Mouse (Mus musculus): ENCODE measurements around the gene Plekha4. TPM values are rescaled to one million over a fixed set of nuclear protein-coding genes. Genes with fewer than 3 reads are reported as not detected.

The Plekha4 gene
- total and polyA plus RNA-seq, 3 experiments = 2.9 to 6.7 (median 3.2) TPM

GRCm38 (mm10) chr7:45596107-45596506 is 70.0 kb downstream of the Plekha4 start:
- TF ChIP-seq EP300 (IDR thresholded peaks at IDR 0.05; ENCODE audit: insufficient read depth, low read depth, low read length) = no peak
- no peak for TF ChIP-seq CTCF (IDR thresholded peaks at IDR 0.05)
- TF ChIP-seq POLR2A (IDR thresholded peaks at IDR 0.05; ENCODE audit: insufficient read depth, low read depth, low read length) = no peak
- Histone ChIP-seq H3K4me3 (no peak overlapping the region), H3K36me3 (ENCODE audit: control insufficient read depth, insufficient read depth, low read length) (no peaks in the 10 kb centered on the region), H3K9ac (ENCODE audit: low read depth, low read length) (no peak overlapping the region), H3K27me3 (ENCODE audit: control insufficient read depth, insufficient read depth, low read length) (no peaks in the 10 kb centered on the region), H3K79me2 (replicated peaks; ENCODE audit: control insufficient read depth, insufficient read depth, low read length) (no peaks in the 10 kb centered on the region), H3K27ac (no peak overlapping the region), H3K4me1 (ENCODE audit: control insufficient read depth, insufficient read depth, low read length) (peaks cover 2% of the 10 kb centered on the region; the same call in 1 of the 2 replicates)
- intact Hi-C loops (cut with DNase I) = loop anchor here (2.0 kb wide), 1 partner anchor 17 kb away; no protein-coding TSS in a partner anchor
- 93% methylated on average over 1 of the region's 1 CpGs for WGBS
- no peak for DNase-seq

- no peak for DNase-seq
- TF ChIP-seq POLR2A (IDR thresholded peaks at IDR 0.05; ENCODE audit: insufficient read depth, low read depth, low read length) (no peak), CTCF (IDR thresholded peaks at IDR 0.05) (no peak), EP300 (IDR thresholded peaks at IDR 0.05; ENCODE audit: insufficient read depth, low read depth, low read length) (no peak)
- H3K27ac ChIP-seq = no peak overlapping the region
- no peaks in the 10 kb centered on the region for H3K36me3 ChIP-seq (ENCODE audit: control insufficient read depth, insufficient read depth, low read length)
- no peak overlapping the region for H3K9ac ChIP-seq (ENCODE audit: low read depth, low read length)
- H3K4me3 ChIP-seq = no peak overlapping the region
- 90% methylated on average over 5 of the region's 5 CpGs for WGBS
- no peaks in the 10 kb centered on the region for H3K79me2 ChIP-seq (replicated peaks; ENCODE audit: control insufficient read depth, insufficient read depth, low read length)
- no peaks in the 10 kb centered on the region for H3K4me1 ChIP-seq (ENCODE audit: control insufficient read depth, insufficient read depth, low read length)
- no peaks in the 10 kb centered on the region for H3K27me3 ChIP-seq (ENCODE audit: control insufficient read depth, insufficient read depth, low read length)
- intact Hi-C loops (cut with DNase I) = loop anchor here (2.0 kb wide), 1 partner anchor 16 kb away; no protein-coding TSS in a partner anchor
Observed at GRCm38 (mm10) chr7:45597013-45597412, 70.9 kb downstream of the Plekha4 start.

DNA sequence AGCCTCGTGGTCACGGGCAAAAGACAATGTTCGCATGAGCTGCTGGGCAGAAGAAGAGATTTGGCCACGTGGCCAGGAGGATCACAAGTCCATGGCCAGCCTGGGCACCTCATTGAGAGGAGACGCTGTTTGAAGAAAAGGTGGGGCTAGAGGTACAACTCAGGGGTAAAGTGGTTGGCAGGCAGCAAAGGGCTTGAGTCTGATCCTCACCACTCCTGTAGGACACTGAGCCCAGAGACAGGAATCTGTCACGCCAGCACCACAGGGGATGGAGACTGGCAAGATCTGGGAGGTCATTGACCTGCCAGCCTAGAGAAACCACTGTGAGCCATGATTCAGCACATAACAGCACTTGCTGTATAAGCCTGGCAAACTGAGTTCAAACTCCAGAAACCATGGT is 71.4 kb downstream of the Plekha4 start:
- no peak overlapping the region for H3K9ac ChIP-seq (ENCODE audit: low read depth, low read length)
- TF ChIP-seq EP300 (IDR thresholded peaks at IDR 0.05; ENCODE audit: insufficient read depth, low read depth, low read length) (no peak), POLR2A (IDR thresholded peaks at IDR 0.05; ENCODE audit: insufficient read depth, low read depth, low read length) (no peak), CTCF (IDR thresholded peaks at IDR 0.05) (no peak)
- DNase-seq = no peak
- H3K4me1 ChIP-seq (ENCODE audit: control insufficient read depth, insufficient read depth, low read length) = no peaks in the 10 kb centered on the region
- H3K4me3 ChIP-seq = no peak overlapping the region
- no peak overlapping the region for H3K27ac ChIP-seq
- WGBS = 94% methylated on average over 6 of the region's 6 CpGs
- H3K36me3 ChIP-seq (ENCODE audit: control insufficient read depth, insufficient read depth, low read length) = no peaks in the 10 kb centered on the region
- no peaks in the 10 kb centered on the region for H3K27me3 ChIP-seq (ENCODE audit: control insufficient read depth, insufficient read depth, low read length)
- no peaks in the 10 kb centered on the region for H3K79me2 ChIP-seq (replicated peaks; ENCODE audit: control insufficient read depth, insufficient read depth, low read length)
- intact Hi-C loops (cut with DNase I) = loop anchor here (2.0 kb wide), 1 partner anchor 15 kb away; no protein-coding TSS in a partner anchor

- no peaks in the 10 kb centered on the region for H3K27me3 ChIP-seq (ENCODE audit: control insufficient read depth, insufficient read depth, low read length)
- no peaks in the 10 kb centered on the region for H3K79me2 ChIP-seq (replicated peaks; ENCODE audit: control insufficient read depth, insufficient read depth, low read length)
- WGBS = 52% methylated on average over 18 of the region's 18 CpGs
- H3K27ac ChIP-seq = no peak overlapping the region
- no peak for DNase-seq
- intact Hi-C loops (cut with DNase I) = no loop called here
- no peaks in the 10 kb centered on the region for H3K4me1 ChIP-seq (ENCODE audit: control insufficient read depth, insufficient read depth, low read length)
- H3K4me3 ChIP-seq = no peak overlapping the region
- H3K9ac ChIP-seq (ENCODE audit: low read depth, low read length) = no peak overlapping the region
- H3K36me3 ChIP-seq (ENCODE audit: control insufficient read depth, insufficient read depth, low read length) = no peaks in the 10 kb centered on the region
- TF ChIP-seq CTCF (IDR thresholded peaks at IDR 0.05) (no peak), EP300 (IDR thresholded peaks at IDR 0.05; ENCODE audit: insufficient read depth, low read depth, low read length) (no peak), POLR2A (IDR thresholded peaks at IDR 0.05; ENCODE audit: insufficient read depth, low read depth, low read length) (no peak)
Observed at GRCm38 (mm10) chr7:45598960-45599879, 73.1 kb downstream of the Plekha4 start.

Other genes starting within 250 kb of the Plekha4 start
Only the 30 nearest of the 34 such genes appear.
- 1,000 to 10,000 TPM in 1 of 2 experiments, 100 to 1,000 TPM in 1; 863 to 1,007 TPM for gene Hrc, start 191.0 kb upstream of the Plekha4 start, total RNA-seq (2021)
- 383 and 578 TPM in 2 replicates for gene Hrc, start 191.0 kb upstream of the Plekha4 start, polyA plus RNA-seq (2012; rRNA removed)
- gene Ppfia3, start 159.3 kb upstream of the Plekha4 start, total RNA-seq (2021) = under 1 TPM; 0.11 to 0.26 TPM
- gene Ppfia3, start 159.3 kb upstream of the Plekha4 start, polyA plus RNA-seq (2012; rRNA removed) = 0.09 and 0.14 TPM in 2 replicates
- gene Lin7b, start 155.7 kb upstream of the Plekha4 start, total RNA-seq (2021) = 1 to 10 TPM; 1.0 to 1.6 TPM
- gene Lin7b, start 155.7 kb upstream of the Plekha4 start, polyA plus RNA-seq (2012; rRNA removed) = 2.3 and 3.4 TPM in 2 replicates
- 10 to 100 TPM; 85.0 to 99.5 TPM for gene Snrnp70, start 130.6 kb upstream of the Plekha4 start, total RNA-seq (2021)
- gene Snrnp70, start 130.6 kb upstream of the Plekha4 start, polyA plus RNA-seq (2012; rRNA removed) = 117 and 151 TPM in 2 replicates
- 1 to 10 TPM; 5.9 to 6.0 TPM for gene Kcna7, start 120.7 kb upstream of the Plekha4 start, total RNA-seq (2021)
- gene Kcna7, start 120.7 kb upstream of the Plekha4 start, polyA plus RNA-seq (2012; rRNA removed) = 6.7 and 7.6 TPM in 2 replicates
- under 1 TPM; 0.11 to 0.50 TPM for gene Ntf5, start 112.6 kb upstream of the Plekha4 start, total RNA-seq (2021)
- gene Ntf5, start 112.6 kb upstream of the Plekha4 start, polyA plus RNA-seq (2012; rRNA removed) = 0.32 and 0.43 TPM in 2 replicates
- gene Lhb, start 105.5 kb upstream of the Plekha4 start, total RNA-seq (2021) = not detected
- 0.84 TPM in 1 of 2 replicates, not detected in the other for gene Lhb, start 105.5 kb upstream of the Plekha4 start, polyA plus RNA-seq (2012; rRNA removed)
- 100 to 1,000 TPM in 1 of 2 experiments, 10 to 100 TPM in 1; 96.9 to 115 TPM for gene Gys1, start 91.5 kb upstream of the Plekha4 start, total RNA-seq (2021)
- gene Gys1, start 91.5 kb upstream of the Plekha4 start, polyA plus RNA-seq (2012; rRNA removed) = 111 and 135 TPM in 2 replicates
- 10 to 100 TPM; 26.5 to 26.9 TPM for gene Ruvbl2, start 88.2 kb upstream of the Plekha4 start, total RNA-seq (2021)
- 32.7 and 33.5 TPM in 2 replicates for gene Ruvbl2, start 88.2 kb upstream of the Plekha4 start, polyA plus RNA-seq (2012; rRNA removed)
- 100 to 1,000 TPM; 213 to 308 TPM for gene Ftl1, start 66.4 kb upstream of the Plekha4 start, total RNA-seq (2021)
- 505 and 903 TPM in 2 replicates for gene Ftl1, start 66.4 kb upstream of the Plekha4 start, polyA plus RNA-seq (2012; rRNA removed)
- 10 to 100 TPM; 21.9 to 25.9 TPM for gene Bax, start 59.4 kb upstream of the Plekha4 start, total RNA-seq (2021)
- 46.6 and 47.2 TPM in 2 replicates for gene Bax, start 59.4 kb upstream of the Plekha4 start, polyA plus RNA-seq (2012; rRNA removed)
- gene Tulp2, start 44.5 kb upstream of the Plekha4 start, total RNA-seq (2021) = not detected
- 0.20 and 0.27 TPM in 2 replicates for gene Tulp2, start 44.5 kb upstream of the Plekha4 start, polyA plus RNA-seq (2012; rRNA removed)
- gene Gm45808, start 39.5 kb upstream of the Plekha4 start, total RNA-seq (2021) = 1 to 10 TPM; 4.8 to 8.1 TPM
- gene Gm45808, start 39.5 kb upstream of the Plekha4 start, polyA plus RNA-seq (2012; rRNA removed) = 1.6 and 2.5 TPM in 2 replicates
- gene Dhdh, start 37.5 kb upstream of the Plekha4 start, total RNA-seq (2021) = 1 to 10 TPM; 8.2 to 8.9 TPM
- 6.4 and 10.1 TPM in 2 replicates for gene Dhdh, start 37.5 kb upstream of the Plekha4 start, polyA plus RNA-seq (2012; rRNA removed)
- gene Nucb1, start 15.9 kb upstream of the Plekha4 start, total RNA-seq (2021) = 100 to 1,000 TPM; 132 to 152 TPM
- 158 and 177 TPM in 2 replicates for gene Nucb1, start 15.9 kb upstream of the Plekha4 start, polyA plus RNA-seq (2012; rRNA removed)
- gene Ppp1r15a, start 62 bp upstream of the Plekha4 start, total RNA-seq (2021) = 10 to 100 TPM; 27.3 to 29.6 TPM
- 20.9 and 36.0 TPM in 2 replicates for gene Ppp1r15a, start 62 bp upstream of the Plekha4 start, polyA plus RNA-seq (2012; rRNA removed)
- under 1 TPM in 1 of 2 experiments, not detected in 1; 0.76 TPM for gene Hsd17b14, start 28.6 kb downstream of the Plekha4 start, total RNA-seq (2021)
- gene Hsd17b14, start 28.6 kb downstream of the Plekha4 start, polyA plus RNA-seq (2012; rRNA removed) = 0.45 and 0.47 TPM in 2 replicates
- gene Bcat2, start 43.8 kb downstream of the Plekha4 start, total RNA-seq (2021) = 100 to 1,000 TPM; 219 to 306 TPM
- gene Bcat2, start 43.8 kb downstream of the Plekha4 start, polyA plus RNA-seq (2012; rRNA removed) = 142 and 198 TPM in 2 replicates
- gene Fgf21, start 89.2 kb downstream of the Plekha4 start, total RNA-seq (2021) = not detected
- gene Fgf21, start 89.2 kb downstream of the Plekha4 start, polyA plus RNA-seq (2012; rRNA removed) = not detected in 2 replicates
- not detected for gene Fut1, start 91.0 kb downstream of the Plekha4 start, total RNA-seq (2021)
- 0.25 TPM in 1 of 2 replicates, not detected in the other for gene Fut1, start 91.0 kb downstream of the Plekha4 start, polyA plus RNA-seq (2012; rRNA removed)
- gene Izumo1, start 95.5 kb downstream of the Plekha4 start, total RNA-seq (2021) = under 1 TPM; 0.26 to 0.27 TPM
- 0.29 and 0.70 TPM in 2 replicates for gene Izumo1, start 95.5 kb downstream of the Plekha4 start, polyA plus RNA-seq (2012; rRNA removed)
- gene Rasip1, start 101.2 kb downstream of the Plekha4 start, total RNA-seq (2021) = 10 to 100 TPM; 25.0 to 25.5 TPM
- gene Rasip1, start 101.2 kb downstream of the Plekha4 start, polyA plus RNA-seq (2012; rRNA removed) = 30.5 and 30.9 TPM in 2 replicates
- gene Mamstr, start 113.6 kb downstream of the Plekha4 start, total RNA-seq (2021) = 1 to 10 TPM; 3.8 to 4.0 TPM
- gene Mamstr, start 113.6 kb downstream of the Plekha4 start, polyA plus RNA-seq (2012; rRNA removed) = 11.3 and 12.0 TPM in 2 replicates
- under 1 TPM; 0.50 to 0.60 TPM for gene Fut2, start 140.1 kb downstream of the Plekha4 start, total RNA-seq (2021)
- gene Fut2, start 140.1 kb downstream of the Plekha4 start, polyA plus RNA-seq (2012; rRNA removed) = 1.1 and 1.9 TPM in 2 replicates
- gene Ntn5, start 157.7 kb downstream of the Plekha4 start, total RNA-seq (2021) = under 1 TPM; 0.18 to 0.26 TPM
- 0.47 TPM in 1 of 2 replicates, not detected in the other for gene Ntn5, start 157.7 kb downstream of the Plekha4 start, polyA plus RNA-seq (2012; rRNA removed)
- under 1 TPM; 0.16 to 0.25 TPM for gene Sec1, start 168.1 kb downstream of the Plekha4 start, total RNA-seq (2021)
- 0.16 and 0.41 TPM in 2 replicates for gene Sec1, start 168.1 kb downstream of the Plekha4 start, polyA plus RNA-seq (2012; rRNA removed)
- 1 to 10 TPM; 5.2 to 6.8 TPM for gene Car11, start 173.5 kb downstream of the Plekha4 start, total RNA-seq (2021)
- gene Car11, start 173.5 kb downstream of the Plekha4 start, polyA plus RNA-seq (2012; rRNA removed) = 10.6 and 14.4 TPM in 2 replicates
- 100 to 1,000 TPM in 1 of 2 experiments, 1 to 10 TPM in 1; 6.4 to 134 TPM for gene Dbp, start 178.8 kb downstream of the Plekha4 start, total RNA-seq (2021)
- gene Dbp, start 178.8 kb downstream of the Plekha4 start, polyA plus RNA-seq (2012; rRNA removed) = 49.3 and 93.6 TPM in 2 replicates
- 100 to 1,000 TPM; 496 to 617 TPM for gene Rpl18, start 189.1 kb downstream of the Plekha4 start, total RNA-seq (2021)
- 580 and 697 TPM in 2 replicates for gene Rpl18, start 189.1 kb downstream of the Plekha4 start, polyA plus RNA-seq (2012; rRNA removed)
- 10 to 100 TPM; 15.9 to 18.2 TPM for gene Sphk2, start 191.7 kb downstream of the Plekha4 start, total RNA-seq (2021)
- gene Sphk2, start 191.7 kb downstream of the Plekha4 start, polyA plus RNA-seq (2012; rRNA removed) = 24.1 and 24.9 TPM in 2 replicates

Measured in heart, adult 2 months (tissue).